Mouse (Mus musculus): ENCODE data around the gene Csnk2a2. TPM values are rescaled to one million over a fixed set of nuclear protein-coding genes. Genes with fewer than 3 reads are reported as not detected.

Gene Csnk2a2
- total and polyA plus RNA-seq, 2 experiments from 2014 or later, result 9.9 to 26.7 TPM

- TF ChIP-seq CTCF (IDR thresholded peaks at IDR 0.05; ENCODE audit: low read depth), result no peak
- no peaks in the 10 kb centered on the region for H3K36me3 ChIP-seq (ENCODE audit: insufficient read depth)
- no peak for DNase-seq
- H3K27me3 ChIP-seq (ENCODE audit: insufficient read depth, low read length), result no peaks in the 10 kb centered on the region
- H3K4me2 ChIP-seq (ENCODE audit: low read depth), result no peak overlapping the region
- H3K27ac ChIP-seq (ENCODE audit: low read depth, low read length), result no peak overlapping the region
- 64% methylated on average over 4 of the region's 4 CpGs for WGBS
- no peaks in the 10 kb centered on the region for H3K9me3 ChIP-seq (ENCODE audit: low read length)
- H3K4me1 ChIP-seq (ENCODE audit: insufficient read depth), result no peaks in the 10 kb centered on the region
- ATAC-seq, result no peak
- no peak overlapping the region for H3K4me3 ChIP-seq (ENCODE audit: low read depth, low read length)
- H3K9ac ChIP-seq, result no peak overlapping the region
Measured at GRCm38 (mm10) chr8:95499266-95500064, 9.6 kb upstream of the Csnk2a2 start.

- Histone ChIP-seq H3K9me3 (ENCODE audit: low read length) (no peaks in the 10 kb centered on the region), H3K27ac (ENCODE audit: low read depth, low read length) (no peak overlapping the region), H3K4me3 (ENCODE audit: low read depth, low read length) (no peak overlapping the region), H3K4me1 (ENCODE audit: insufficient read depth) (no peaks in the 10 kb centered on the region), H3K4me2 (ENCODE audit: low read depth) (no peak overlapping the region), H3K36me3 (ENCODE audit: insufficient read depth) (no peaks in the 10 kb centered on the region), H3K9ac (no peak overlapping the region), H3K27me3 (ENCODE audit: insufficient read depth, low read length) (no peaks in the 10 kb centered on the region)
- ATAC-seq (no peak), DNase-seq (no peak)
- TF ChIP-seq CTCF (IDR thresholded peaks at IDR 0.05; ENCODE audit: low read depth), result no peak
- WGBS, result 86% methylated on average over 3 of the region's 3 CpGs
Measured at GRCm38 (mm10) chr8:95497821-95498220, 8.0 kb upstream of the Csnk2a2 start.

- Histone ChIP-seq H3K4me1 (ENCODE audit: insufficient read depth) (no peaks in the 10 kb centered on the region), H3K27ac (ENCODE audit: low read depth, low read length) (no peak overlapping the region), H3K4me3 (ENCODE audit: low read depth, low read length) (no peak overlapping the region), H3K9ac (no peak overlapping the region), H3K27me3 (ENCODE audit: insufficient read depth, low read length) (no peaks in the 10 kb centered on the region), H3K36me3 (ENCODE audit: insufficient read depth) (no peaks in the 10 kb centered on the region), H3K4me2 (ENCODE audit: low read depth) (no peak overlapping the region), H3K9me3 (ENCODE audit: low read length) (no peaks in the 10 kb centered on the region)
- ATAC-seq (no peak), DNase-seq (no peak)
- TF ChIP-seq CTCF (IDR thresholded peaks at IDR 0.05; ENCODE audit: low read depth), result no peak
- WGBS, result 32% methylated on average over 3 of the region's 3 CpGs
Measured at GRCm38 (mm10) chr8:95496420-95496819, 6.6 kb upstream of the Csnk2a2 start.

GRCm38 (mm10) chr8:95495444-95495843, 5.6 kb upstream of the Csnk2a2 start:
- H3K4me1 ChIP-seq (ENCODE audit: insufficient read depth), result no peaks in the 10 kb centered on the region
- no peak for DNase-seq
- no peak overlapping the region for H3K9ac ChIP-seq
- H3K27me3 ChIP-seq (ENCODE audit: insufficient read depth, low read length), result no peaks in the 10 kb centered on the region
- no peak overlapping the region for H3K4me2 ChIP-seq (ENCODE audit: low read depth)
- no peak overlapping the region for H3K4me3 ChIP-seq (ENCODE audit: low read depth, low read length)
- H3K9me3 ChIP-seq (ENCODE audit: low read length), result no peaks in the 10 kb centered on the region
- H3K36me3 ChIP-seq (ENCODE audit: insufficient read depth), result no peaks in the 10 kb centered on the region
- WGBS, result 79% methylated on average over 6 of the region's 6 CpGs
- H3K27ac ChIP-seq (ENCODE audit: low read depth, low read length), result no peak overlapping the region
- no peak for TF ChIP-seq CTCF (IDR thresholded peaks at IDR 0.05; ENCODE audit: low read depth)
- no peak for ATAC-seq

GRCm38 (mm10) chr8:95492057-95492456, 2.2 kb upstream of the Csnk2a2 start:
- DNase-seq, result no peak
- no peak overlapping the region for H3K4me2 ChIP-seq (ENCODE audit: low read depth)
- no peak for ATAC-seq
- peaks cover 8% of the 10 kb centered on the region; the same call in 1 of the 2 replicates for H3K4me1 ChIP-seq (ENCODE audit: insufficient read depth)
- no peak overlapping the region for H3K4me3 ChIP-seq (ENCODE audit: low read depth, low read length)
- no peak overlapping the region for H3K9ac ChIP-seq
- no peaks in the 10 kb centered on the region for H3K9me3 ChIP-seq (ENCODE audit: low read length)
- no peaks in the 10 kb centered on the region for H3K36me3 ChIP-seq (ENCODE audit: insufficient read depth)
- H3K27me3 ChIP-seq (ENCODE audit: insufficient read depth, low read length), result no peaks in the 10 kb centered on the region
- 65% methylated on average over 4 of the region's 4 CpGs for WGBS
- H3K27ac ChIP-seq (ENCODE audit: low read depth, low read length), result no peak overlapping the region
- TF ChIP-seq CTCF (IDR thresholded peaks at IDR 0.05; ENCODE audit: low read depth), result no peak

- peak; percentile 81 for TF ChIP-seq CTCF (IDR thresholded peaks at IDR 0.05; ENCODE audit: low read depth)
- ATAC-seq (peak; percentile 97), DNase-seq (peak; percentile 87)
- 3% methylated on average over 15 of the region's 42 CpGs for WGBS
- Histone ChIP-seq H3K4me2 (ENCODE audit: low read depth) (peak overlapping the region; percentile 90), H3K9ac (peak overlapping the region; percentile 84), H3K4me1 (ENCODE audit: insufficient read depth) (peaks cover 8% of the 10 kb centered on the region; the same call in 1 of the 2 replicates), H3K4me3 (ENCODE audit: low read depth, low read length) (peak overlapping the region; percentile 85), H3K36me3 (ENCODE audit: insufficient read depth) (peaks cover 10% of the 10 kb centered on the region; the same call in 1 of the 2 replicates), H3K9me3 (ENCODE audit: low read length) (no peaks in the 10 kb centered on the region), H3K27me3 (ENCODE audit: insufficient read depth, low read length) (no peaks in the 10 kb centered on the region), H3K27ac (ENCODE audit: low read depth, low read length) (peak overlapping the region; percentile 66)
Measured at GRCm38 (mm10) chr8:95488698-95489332, 1.0 kb downstream of the Csnk2a2 start.

Measured in forebrain, postnatal 0 days (tissue).